ENCODE assay signal across 13 mouse cellular contexts in the genomic region with DNA sequence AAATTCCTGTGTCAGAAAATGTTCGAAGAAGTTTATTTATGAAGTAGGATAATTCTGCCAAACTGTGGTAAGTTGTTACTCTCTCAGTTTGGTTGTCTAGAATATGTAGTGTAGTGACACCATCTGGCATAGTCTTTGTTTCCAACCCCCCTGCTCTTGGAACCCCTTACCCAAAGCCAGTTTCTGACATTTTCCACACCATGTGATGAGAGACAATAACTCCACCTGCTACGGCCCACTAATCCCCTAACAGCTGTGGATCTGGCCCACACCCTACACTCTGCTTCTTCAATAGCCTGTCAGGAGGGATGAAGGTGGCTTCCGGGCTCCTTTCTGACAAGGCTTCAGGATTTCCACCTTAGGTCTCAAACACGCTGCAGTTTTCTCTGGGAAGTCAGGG. TPM values are rescaled to one million over a fixed set of nuclear protein-coding genes. Genes with fewer than 3 reads are reported as not detected.
DNase-seq lines count a peak whose midpoint lies in the region; ATAC-seq and TF ChIP-seq lines count a peak whose summit lies in the region.
"Had no signal": no experiment of that assay in that cellular context is flagged by ENCODE, and none has a peak within 500 bp of the region (broad histone marks: within the 10 kb centered on the region; RNA-seq: fewer than 3 reads in every experiment).

No protein-coding gene starts in this region.

- peaks cover 31% of the 10 kb centered on the region for H3K36me3 ChIP-seq in kidney, postnatal 0 days (ENCODE audit: insufficient read depth, low read length)
- H3K36me3 ChIP-seq in kidney, adult 2 months (ENCODE audit: control insufficient read depth, insufficient read depth, low read length) = peaks cover 14% of the 10 kb centered on the region; the same call in 1 of the 2 replicates
- H3K36me3 ChIP-seq in embryonic facial prominence, embryonic 15.5 days = peaks cover 8% of the 10 kb centered on the region; the same call in 1 of the 2 replicates
- peaks cover 15% of the 10 kb centered on the region for H3K36me3 ChIP-seq in forebrain, embryonic 12.5 days (replicated peaks)
- H3K36me3 ChIP-seq in midbrain, embryonic 15.5 days (replicated peaks) = no peaks in the 10 kb centered on the region

- no peak overlapping the region for H3K27ac ChIP-seq in kidney, postnatal 0 days
- H3K27ac ChIP-seq in kidney, adult 2 months (ENCODE audit: insufficient read depth, low read depth, low read length) = no peak overlapping the region
- 0 out of 2 replicates have a peak overlapping the region, but pooled peaks have one; percentile 35 for H3K27ac ChIP-seq in embryonic facial prominence, embryonic 15.5 days (replicated peaks)
- H3K27ac ChIP-seq in forebrain, embryonic 12.5 days = no peak overlapping the region
- 0 out of 2 replicates have a peak overlapping the region, but pooled peaks have one; percentile 11 for H3K27ac ChIP-seq in midbrain, embryonic 15.5 days
- H3K27ac ChIP-seq: macrophage had no signal

- no peak overlapping the region for H3K4me2 ChIP-seq in kidney, postnatal 0 days (ENCODE audit: low read length)
- no peak overlapping the region for H3K4me2 ChIP-seq in embryonic facial prominence, embryonic 15.5 days (replicated peaks)
- H3K4me2 ChIP-seq in forebrain, embryonic 12.5 days = no peak overlapping the region
- H3K4me2 ChIP-seq in midbrain, embryonic 15.5 days = no peak overlapping the region

- H3K4me3 ChIP-seq in kidney, postnatal 0 days (replicated peaks; ENCODE audit: low read depth, low read length) = no peak overlapping the region
- no peak overlapping the region for H3K4me3 ChIP-seq in kidney, adult 2 months (ENCODE audit: insufficient read depth, low read depth, low read length)
- no peak overlapping the region for H3K4me3 ChIP-seq in embryonic facial prominence, embryonic 15.5 days (replicated peaks)
- H3K4me3 ChIP-seq in forebrain, embryonic 12.5 days (replicated peaks) = no peak overlapping the region
- H3K4me3 ChIP-seq in midbrain, embryonic 15.5 days = no peak overlapping the region

- TF ChIP-seq CTCF in kidney, postnatal 0 days (IDR thresholded peaks at IDR 0.05; ENCODE audit: low read depth) = no peak
- no peak for TF ChIP-seq CTCF in kidney, adult 2 months (conservative IDR thresholded peaks at IDR 0.05; ENCODE audit: insufficient read depth, insufficient read length, low read depth, low read length)

- H3K27me3 ChIP-seq in kidney, postnatal 0 days (ENCODE audit: insufficient read depth, low read length) = no peaks in the 10 kb centered on the region
- no peaks in the 10 kb centered on the region for H3K27me3 ChIP-seq in kidney, adult 2 months (replicated peaks; ENCODE audit: control insufficient read depth, insufficient read depth, low read length)
- H3K27me3 ChIP-seq in embryonic facial prominence, embryonic 15.5 days = no peaks in the 10 kb centered on the region
- no peaks in the 10 kb centered on the region for H3K27me3 ChIP-seq in forebrain, embryonic 12.5 days
- H3K27me3 ChIP-seq in midbrain, embryonic 15.5 days (replicated peaks) = no peaks in the 10 kb centered on the region
- H3K27me3 ChIP-seq: CH12.LX, Patski had no signal

- DNase-seq in kidney, postnatal 0 days (ENCODE audit: low spot score) = peak; percentile 28
- DNase-seq in kidney, adult 2 months = no peak
- no peak for DNase-seq in ovary, postnatal 36 days (ENCODE audit: low spot score)
- DNase-seq in cerebellum, adult 9-11 months = no peak
- DNase-seq: heart, adult 11 months; kidney, postnatal 36 days; liver had no signal

- WGBS in kidney, postnatal 0 days = 55% methylated on average over 4 of the region's 4 CpGs
- 66% methylated on average over 4 of the region's 4 CpGs for WGBS in kidney, adult 2 months
- 68% methylated on average over 4 of the region's 4 CpGs for WGBS in embryonic facial prominence, embryonic 15.5 days
- 65% methylated on average over 4 of the region's 4 CpGs for WGBS in forebrain, embryonic 12.5 days
- WGBS in midbrain, embryonic 15.5 days = 48% methylated on average over 4 of the region's 4 CpGs

- H3K9ac ChIP-seq in kidney, postnatal 0 days (ENCODE audit: low read depth, low read length) = no peak overlapping the region
- H3K9ac ChIP-seq in embryonic facial prominence, embryonic 15.5 days = no peak overlapping the region
- H3K9ac ChIP-seq in forebrain, embryonic 12.5 days = no peak overlapping the region
- no peak overlapping the region for H3K9ac ChIP-seq in midbrain, embryonic 15.5 days

- no peak for ATAC-seq in kidney, postnatal 0 days (replicated peaks; ENCODE audit: low FRiP score, low read depth)
- ATAC-seq in embryonic facial prominence, embryonic 15.5 days (ENCODE audit: insufficient number of reproducible peaks, low FRiP score, low TSS enrichment, low read depth) = peak; percentile 66; the same call in 1 of the 2 replicates
- peak; percentile 51; the same call in 1 of the 2 replicates for ATAC-seq in forebrain, embryonic 12.5 days (ENCODE audit: low FRiP score)
- 0 out of 2 replicates have a peak, but pooled peaks have one; percentile 48 for ATAC-seq in midbrain, embryonic 15.5 days (replicated peaks)

- H3K9me3 ChIP-seq in kidney, postnatal 0 days (replicated peaks; ENCODE audit: low read length) = no peaks in the 10 kb centered on the region
- H3K9me3 ChIP-seq in embryonic facial prominence, embryonic 15.5 days (replicated peaks) = no peaks in the 10 kb centered on the region
- H3K9me3 ChIP-seq in forebrain, embryonic 12.5 days = no peaks in the 10 kb centered on the region
- no peaks in the 10 kb centered on the region for H3K9me3 ChIP-seq in midbrain, embryonic 15.5 days

- TF ChIP-seq POLR2A in kidney, adult 2 months (IDR thresholded peaks at IDR 0.05; ENCODE audit: low read depth, low read length) = no peak

- no peaks in the 10 kb centered on the region; the same call in 1 of the 2 replicates for H3K4me1 ChIP-seq in kidney, postnatal 0 days (replicated peaks; ENCODE audit: insufficient read depth, low read length)
- H3K4me1 ChIP-seq in kidney, adult 2 months (ENCODE audit: control insufficient read depth, insufficient read depth, low read length) = no peaks in the 10 kb centered on the region; the same call in 1 of the 2 replicates
- no peaks in the 10 kb centered on the region for H3K4me1 ChIP-seq in embryonic facial prominence, embryonic 15.5 days
- H3K4me1 ChIP-seq in forebrain, embryonic 12.5 days = peaks cover 5% of the 10 kb centered on the region; the same call in 1 of the 2 replicates
- no peaks in the 10 kb centered on the region for H3K4me1 ChIP-seq in midbrain, embryonic 15.5 days

RNA-seq across cellular contexts. Expression of gene Abhd10, which starts 56.4 kb away (rescaled TPM):
- polyA plus RNA-seq in kidney, postnatal 0 days (2015; fragmentation: Nextera tagmentation; extraction: Ambion mirVana) = 35.5 and 38.0 TPM in 2 replicates
- polyA plus RNA-seq in kidney, adult 2 months (2012; rRNA removed) = 8.0 and 9.2 TPM in 2 replicates
- polyA plus RNA-seq in embryonic facial prominence, embryonic 15.5 days (2015; fragmentation: Nextera tagmentation; extraction: Ambion mirVana) = 32.4 and 33.2 TPM in 2 replicates
- polyA plus RNA-seq in forebrain, embryonic 12.5 days (2016; fragmentation: Nextera tagmentation; extraction: Ambion mirVana) = 41.9 and 44.9 TPM in 2 replicates
- polyA plus RNA-seq in midbrain, embryonic 15.5 days (2015; fragmentation: Nextera tagmentation; extraction: Ambion mirVana) = 42.0 and 43.7 TPM in 2 replicates

Comparison
In these comparisons a context has a peak if more than half of its experiments do, and no peak if none do; other contexts are left out.
1. H3K27ac ChIP-seq: peak in embryonic facial prominence, embryonic 15.5 days (single experiment) and midbrain, embryonic 15.5 days (single experiment); none in kidney, postnatal 0 days (single experiment), kidney, adult 2 months (single experiment) and forebrain, embryonic 12.5 days (single experiment).